Mouse (Mus musculus) kidney, adult 2 months (tissue): ENCODE results near the gene Dcbld2. TPM values are rescaled to one million over a fixed set of nuclear protein-coding genes. Genes with fewer than 3 reads are reported as not detected.

ENCODE experiments used
- DNase-seq: peaks from one replicate; pipeline ENCODE4 v3.0.0; 2021
- H3K27ac ChIP-seq: fragments of 200-500 bp; 2 replicates; pipeline ENCODE4 v1.5.1; 2012; ENCODE audit warnings: low read depth, low read length, control low read depth, inconsistent platforms; ENCODE audit not compliant: insufficient read depth
- H3K27me3 ChIP-seq: fragments of 200-500 bp; replicated peaks from 2 replicates; pipeline ENCODE4 v1.6.1; 2012; ENCODE audit warnings: mild to moderate bottlenecking, moderate library complexity, low read length, inconsistent platforms; ENCODE audit not compliant: control insufficient read depth, insufficient read depth
- H3K36me3 ChIP-seq: fragments of 200-500 bp; 2 replicates; pipeline ENCODE4 v1.6.1; 2012; ENCODE audit warnings: mild to moderate bottlenecking, moderate library complexity, low read length, inconsistent platforms; ENCODE audit not compliant: control insufficient read depth, insufficient read depth
- H3K4me1 ChIP-seq: fragments of 200-500 bp; 2 replicates; pipeline ENCODE4 v1.6.1; 2011; ENCODE audit warnings: low read length; ENCODE audit not compliant: control insufficient read depth, insufficient read depth
- H3K4me3 ChIP-seq: fragments of 200-500 bp; 2 replicates; pipeline ENCODE4 v1.5.1; 2011; ENCODE audit warnings: mild to moderate bottlenecking, low read depth, low read length, control low read depth; ENCODE audit not compliant: insufficient read depth
- CTCF ChIP-seq: fragments of 200-500 bp; conservative IDR thresholded peaks from 2 replicates; pipeline ENCODE4 v1.5.1; 2011; ENCODE audit warnings: low read depth, mild to moderate bottlenecking, control low read depth, low read length, moderate library complexity, mixed read lengths; ENCODE audit not compliant: insufficient read depth, insufficient read length
- POLR2A ChIP-seq: fragments of 200-500 bp; IDR thresholded peaks from one replicate; pipeline ENCODE4 v1.6.1; 2011; ENCODE audit warnings: low read depth, low read length, control low read depth
- WGBS: fragments of 180-500 bp; shearing (Covaris S2); methylation state at CpG from one replicate; pipeline ENCODE4 v1.1.7; 2018; 5-methylcytosine and 5-hydroxymethylcytosine counted together
- polyA plus RNA-seq: library from polyadenylated mRNA; depleted of rRNA; stranded (reverse); fragments of >200 nt; gene quantifications from 2 replicates; pipeline ENCODE4 v1.2.3, GENCODE M21; 2012

Gene Dcbld2
- polyA plus RNA-seq, 1 experiment, result 7.1 TPM

DNA sequence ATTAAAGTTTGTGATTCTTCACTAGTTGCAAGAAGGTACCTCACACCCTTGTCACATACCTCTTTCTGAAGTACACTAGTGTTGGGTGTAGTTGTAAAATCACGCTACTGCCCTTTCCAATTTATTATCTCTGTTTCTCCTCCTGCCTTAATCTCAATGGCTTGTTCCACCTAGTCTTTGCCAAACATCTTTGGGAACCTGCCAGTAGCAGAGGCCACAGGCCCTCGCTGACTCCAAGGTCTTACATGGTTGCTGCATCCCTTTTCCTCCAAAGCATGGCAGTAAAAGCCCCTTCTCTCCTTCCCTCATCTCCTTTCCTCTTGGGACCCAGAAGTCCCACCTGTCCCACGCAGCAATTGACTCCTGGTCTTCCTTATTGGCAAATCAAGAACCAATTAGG lies 9.6 kb upstream of the Dcbld2 start:
- TF ChIP-seq CTCF (no peak), POLR2A (no peak)
- Histone ChIP-seq H3K4me1 (no peaks in the 10 kb centered on the region), H3K27me3 (no peaks in the 10 kb centered on the region), H3K36me3 (no peaks in the 10 kb centered on the region), H3K4me3 (no peak overlapping the region), H3K27ac (no peak overlapping the region)
- WGBS, result 89% methylated on average over 3 of the region's 3 CpGs
- DNase-seq, result no peak

DNA sequence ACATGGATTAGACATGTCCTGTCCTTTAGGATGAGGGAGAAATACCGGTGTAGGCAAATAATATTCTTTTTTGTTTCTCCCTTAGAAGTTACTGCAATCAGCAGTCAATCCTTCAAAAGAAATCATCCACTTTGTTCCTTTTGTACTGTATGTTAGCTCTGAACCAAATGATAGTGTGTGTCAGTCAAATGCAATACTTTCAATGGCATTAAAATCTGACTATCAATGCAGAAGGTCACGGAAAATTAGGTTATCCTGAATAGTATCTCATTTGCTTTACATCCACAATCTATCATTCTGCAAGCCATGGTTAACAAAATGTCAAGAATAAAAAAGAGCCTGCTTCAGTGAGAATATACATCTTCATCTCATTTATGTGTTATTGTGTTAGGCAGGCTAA lies 7.2 kb upstream of the Dcbld2 start:
- Histone ChIP-seq H3K4me3 (no peak overlapping the region), H3K27me3 (no peaks in the 10 kb centered on the region), H3K27ac (no peak overlapping the region), H3K4me1 (no peaks in the 10 kb centered on the region), H3K36me3 (no peaks in the 10 kb centered on the region)
- no peak for TF ChIP-seq POLR2A
- TF ChIP-seq CTCF, result no peak
- no peak for DNase-seq
- WGBS, result 93% methylated on average over 2 of the region's 2 CpGs

DNA sequence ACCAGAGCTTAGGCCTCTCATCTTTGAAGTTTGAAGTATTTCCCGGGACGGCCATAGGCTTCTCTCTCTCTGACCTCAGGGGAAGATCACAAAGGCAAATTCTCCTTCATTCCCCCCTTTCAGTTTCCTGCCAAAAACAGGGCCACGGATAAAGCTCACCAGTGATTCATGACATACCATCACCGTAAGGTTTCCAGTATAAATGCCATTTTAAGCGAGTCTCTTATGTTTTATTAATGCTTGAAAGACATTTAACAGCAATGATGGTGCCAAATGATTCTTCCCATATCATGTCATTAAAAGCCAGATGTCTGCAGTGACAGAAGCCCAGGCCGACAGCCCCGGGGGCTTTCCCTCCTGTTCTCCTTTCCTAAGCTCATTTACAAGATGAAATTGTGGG lies 3.6 kb upstream of the Dcbld2 start:
- Histone ChIP-seq H3K36me3 (no peaks in the 10 kb centered on the region), H3K27ac (no peak overlapping the region), H3K4me3 (no peak overlapping the region), H3K27me3 (no peaks in the 10 kb centered on the region), H3K4me1 (no peaks in the 10 kb centered on the region)
- no peak for DNase-seq
- TF ChIP-seq POLR2A (no peak), CTCF (no peak)
- WGBS, result 57% methylated on average over 7 of the region's 7 CpGs

DNA sequence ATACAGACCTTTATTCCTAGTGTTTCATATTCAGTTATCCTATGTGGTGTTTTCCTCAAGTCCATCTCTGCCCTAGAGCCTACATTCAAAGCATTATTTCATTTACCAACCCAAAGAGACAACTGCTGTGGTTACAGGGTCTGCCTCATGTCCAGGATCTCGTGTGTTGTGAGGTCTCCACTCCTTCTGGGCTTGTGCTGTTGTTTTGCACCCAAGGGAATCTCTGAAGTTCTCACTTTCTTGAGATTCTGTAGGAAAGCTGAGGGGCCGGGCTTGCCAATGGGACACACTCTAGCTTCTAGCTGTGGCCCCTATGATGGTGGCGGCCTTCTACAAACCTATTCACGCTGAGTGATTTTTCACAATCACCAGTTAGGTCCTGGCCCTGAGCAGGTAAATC lies 3.0 kb upstream of the Dcbld2 start:
- no peak overlapping the region for H3K4me3 ChIP-seq
- no peak for TF ChIP-seq CTCF
- TF ChIP-seq POLR2A, result no peak
- no peaks in the 10 kb centered on the region for H3K27me3 ChIP-seq
- no peaks in the 10 kb centered on the region for H3K36me3 ChIP-seq
- DNase-seq, result no peak
- H3K4me1 ChIP-seq, result no peaks in the 10 kb centered on the region
- WGBS, result 90% methylated on average over 4 of the region's 4 CpGs
- no peak overlapping the region for H3K27ac ChIP-seq

DNA sequence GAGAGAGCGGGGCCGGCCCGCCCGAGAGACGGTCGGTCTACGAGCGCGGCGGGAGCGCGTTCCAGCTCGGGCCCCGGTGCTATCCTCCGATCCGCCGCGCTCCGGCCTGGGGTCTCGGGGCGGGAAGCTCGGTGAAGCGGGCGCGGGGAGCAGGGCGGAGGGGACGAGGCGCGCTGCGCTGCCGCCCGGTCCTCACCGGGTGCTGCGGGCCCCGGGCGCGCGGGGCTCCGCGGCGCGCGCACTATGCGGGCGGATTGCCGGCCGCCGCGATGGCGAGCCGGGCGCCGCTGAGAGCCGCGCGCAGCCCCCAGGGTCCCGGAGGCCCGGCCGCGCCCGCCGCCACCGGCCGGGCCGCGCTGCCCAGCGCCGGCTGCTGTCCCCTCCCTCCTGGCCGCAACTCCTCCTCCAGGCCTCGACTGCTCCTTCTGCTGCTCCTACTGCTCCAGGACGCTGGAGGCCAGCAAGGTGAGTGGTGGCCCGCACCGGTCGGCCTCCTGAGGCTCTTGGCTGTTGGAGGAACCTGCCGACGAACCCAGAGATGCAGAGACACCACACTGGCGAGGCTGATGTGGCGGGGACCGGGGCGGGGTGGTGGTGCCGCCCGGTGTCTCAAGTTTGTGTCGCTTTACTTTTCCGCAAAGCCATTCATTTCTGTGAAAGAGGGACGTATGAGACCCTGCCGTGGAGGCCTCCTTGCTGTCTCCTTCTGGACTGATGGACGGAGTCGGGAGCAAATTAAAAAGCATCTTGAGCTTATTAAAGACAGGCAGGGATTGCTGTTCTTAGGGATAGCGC lies 441 bp downstream of the Dcbld2 start:
- H3K4me1 ChIP-seq, result no peaks in the 10 kb centered on the region
- under 1% methylated on average over 79 of the region's 89 CpGs for WGBS
- no peak overlapping the region for H3K27ac ChIP-seq
- no peaks in the 10 kb centered on the region for H3K27me3 ChIP-seq
- no peaks in the 10 kb centered on the region for H3K36me3 ChIP-seq
- DNase-seq, result peak; percentile 50
- peak overlapping the region; percentile 86 for H3K4me3 ChIP-seq
- TF ChIP-seq CTCF, result no peak
- no peak for TF ChIP-seq POLR2A

DNA sequence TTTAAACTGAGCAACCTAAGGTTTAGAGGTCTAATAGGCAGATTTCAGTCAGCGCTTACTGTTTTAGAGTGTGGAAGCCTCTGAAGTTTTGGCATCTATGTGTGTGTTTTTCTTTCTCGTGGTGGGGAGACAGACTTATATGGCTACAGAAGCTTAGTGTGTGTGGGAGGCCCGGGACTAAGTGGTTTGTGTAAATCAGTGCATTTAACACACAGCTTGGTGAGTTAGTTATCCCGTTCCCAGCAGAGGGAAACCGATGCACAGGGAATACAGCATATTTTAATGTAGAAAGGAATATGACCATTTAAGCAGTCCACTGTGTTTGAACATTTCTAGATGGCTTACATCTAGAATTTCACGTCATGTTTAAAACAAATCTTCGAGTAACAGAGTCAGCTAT lies 1.6 kb downstream of the Dcbld2 start:
- no peak for DNase-seq
- 45% methylated on average over 7 of the region's 7 CpGs for WGBS
- no peaks in the 10 kb centered on the region for H3K27me3 ChIP-seq
- H3K4me1 ChIP-seq, result no peaks in the 10 kb centered on the region
- H3K4me3 ChIP-seq, result no peak overlapping the region
- no peak overlapping the region for H3K27ac ChIP-seq
- H3K36me3 ChIP-seq, result no peaks in the 10 kb centered on the region
- no peak for TF ChIP-seq POLR2A
- TF ChIP-seq CTCF, result no peak

DNA sequence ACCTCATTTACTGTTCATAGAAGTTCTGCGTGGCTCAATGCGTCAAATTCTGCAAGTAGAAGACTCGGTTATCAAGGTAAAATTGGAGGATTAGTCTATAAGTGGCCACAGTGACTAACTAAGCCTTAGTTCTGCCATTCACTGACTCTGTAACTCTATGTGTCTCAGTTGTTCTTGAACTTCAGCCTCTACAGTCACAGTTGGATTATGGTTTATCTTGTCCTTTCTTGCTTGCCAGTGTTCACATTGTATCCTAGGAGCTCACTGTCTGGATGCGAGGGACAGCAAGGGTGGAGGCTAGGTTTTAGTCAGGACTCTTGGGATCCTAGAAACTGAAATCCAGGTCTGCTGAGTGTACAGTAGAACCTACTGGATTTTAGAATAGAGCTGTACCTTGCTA lies 6.6 kb downstream of the Dcbld2 start:
- Histone ChIP-seq H3K36me3 (no peaks in the 10 kb centered on the region), H3K27me3 (no peaks in the 10 kb centered on the region), H3K4me3 (no peak overlapping the region), H3K4me1 (no peaks in the 10 kb centered on the region), H3K27ac (no peak overlapping the region)
- TF ChIP-seq POLR2A, result no peak
- TF ChIP-seq CTCF, result no peak
- DNase-seq, result peak; percentile 53
- WGBS, result 95% methylated on average over 4 of the region's 4 CpGs
